Mouse (Mus musculus) liver, postnatal 0 days (tissue): ENCODE measurements around the gene Mum1.

Experiments
- CTCF ChIP-seq: sonication (generic); IDR thresholded peaks from 2 replicates; pipeline ENCODE4 v1.5.1; 2016; ENCODE audit warnings: antibody characterized with exemption, low read depth
- EP300 ChIP-seq: IDR thresholded peaks from 2 replicates; pipeline ENCODE4 v1.6.1; 2016; ENCODE audit warnings: antibody characterized with exemption, low read depth, mild to moderate bottlenecking

DNA sequence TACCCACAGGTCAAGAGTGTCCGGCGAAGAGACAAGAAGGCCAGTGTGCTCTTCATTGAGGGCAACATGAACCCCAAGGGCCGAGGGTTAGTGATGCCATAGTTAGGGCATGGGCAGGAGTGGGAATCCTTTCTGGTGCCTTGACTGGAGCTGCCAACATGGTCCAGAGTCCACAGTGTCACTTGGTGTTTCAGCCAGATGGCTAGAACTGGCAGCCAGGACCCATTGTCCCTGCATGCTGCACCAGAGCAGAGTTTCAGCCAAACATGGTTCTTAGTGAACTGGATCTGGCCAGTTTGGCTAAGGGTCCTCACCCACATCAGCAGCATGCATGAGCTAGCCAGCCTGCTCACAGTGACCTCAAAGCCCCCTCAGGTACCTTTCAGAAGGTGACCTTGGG lies 12.1 kb downstream of the Mum1 start:
- no peak for TF ChIP-seq CTCF
- TF ChIP-seq EP300 = no peak
